Mouse (Mus musculus) spleen, adult 2 months (tissue): ENCODE results near the gene Kcnk16.

Source experiments
- CTCF ChIP-seq: fragments of 200-500 bp; IDR thresholded peaks from 2 replicates; pipeline ENCODE4 v1.5.1; 2011; ENCODE audit warnings: mild to moderate bottlenecking, inconsistent platforms; ENCODE audit not compliant: insufficient read depth, insufficient read length, insufficient replicate concordance; ENCODE audit errors: extremely low read depth
- POLR2A ChIP-seq: fragments of 200-500 bp; IDR thresholded peaks from 2 replicates; pipeline ENCODE4 v1.6.1; 2011; ENCODE audit warnings: low read depth, low read length, inconsistent platforms

DNA sequence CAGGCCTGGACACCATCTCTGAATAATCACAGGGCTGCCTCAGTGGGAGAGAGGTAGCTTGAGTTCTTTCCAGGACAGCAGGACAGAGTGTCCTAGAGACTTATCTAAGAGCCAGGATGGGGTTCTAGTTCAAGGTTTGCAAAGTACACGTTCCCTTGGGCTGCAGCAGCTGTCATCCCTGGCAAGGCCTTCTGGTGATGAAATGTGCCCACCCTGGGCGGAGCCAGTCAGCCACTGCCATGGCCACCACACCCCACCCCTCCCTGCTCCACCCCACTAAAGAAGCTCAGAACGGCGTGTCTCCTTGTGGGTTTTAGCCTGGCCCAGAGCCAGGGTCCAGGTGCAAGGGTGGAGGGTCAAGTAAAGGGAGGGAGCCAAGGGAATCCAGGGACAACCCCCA lies 40.7 kb downstream of the Kcnk16 start:
- TF ChIP-seq CTCF (no peak), POLR2A (no peak)
